Mouse (Mus musculus) CD8-positive naive resting alpha-beta T cell, adult 57 days (primary cell): ENCODE measurements around the gene Ap1m2. TPM values are rescaled to one million over a fixed set of nuclear protein-coding genes. Genes with fewer than 3 reads are reported as not detected.

Source experiments
- total RNA-seq: library from RNA; stranded (reverse); gene quantifications from one replicate; pipeline ENCODE4 v1.2.4, GENCODE M21; 2023

The Ap1m2 gene
- total RNA-seq, result 4.0 TPM

DNA sequence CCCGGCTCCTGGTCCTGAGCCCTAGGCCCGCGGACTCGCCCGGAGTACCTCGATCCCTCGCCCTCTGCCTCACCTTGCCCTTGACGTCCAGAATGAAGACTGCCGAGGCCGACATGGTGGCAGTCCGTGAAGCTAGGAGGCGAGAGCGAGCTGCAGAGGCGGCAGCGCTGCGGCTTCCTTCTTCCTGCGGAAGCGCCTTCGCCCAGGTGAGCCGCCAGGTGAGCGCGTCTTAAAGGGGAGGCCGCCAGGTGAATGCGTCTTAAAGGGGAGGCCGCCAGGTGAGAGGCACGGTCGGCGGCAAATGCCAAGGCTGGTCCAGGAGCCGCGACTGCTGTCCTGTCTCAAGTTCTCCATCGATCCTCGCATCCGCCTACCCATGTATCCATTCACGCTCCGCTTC, at the start of gene Ap1m2:
TSS of gene Ap1m2 (minus strand) at position 204 of the 400 bp plus-strand sequence.

GRCm38 (mm10) chr9:21320619-21321512, 8.7 kb upstream of the Ap1m2 start, which contains the start of gene Slc44a2:
Gene Slc44a2 (plus strand): TSS chr9:21320698.

GRCm38 (mm10) chr9:21291022-21291787, 20.9 kb downstream of the Ap1m2 start, which contains the start of gene Cdkn2d:
Gene Cdkn2d (minus strand): TSS chr9:21291407.

DNA sequence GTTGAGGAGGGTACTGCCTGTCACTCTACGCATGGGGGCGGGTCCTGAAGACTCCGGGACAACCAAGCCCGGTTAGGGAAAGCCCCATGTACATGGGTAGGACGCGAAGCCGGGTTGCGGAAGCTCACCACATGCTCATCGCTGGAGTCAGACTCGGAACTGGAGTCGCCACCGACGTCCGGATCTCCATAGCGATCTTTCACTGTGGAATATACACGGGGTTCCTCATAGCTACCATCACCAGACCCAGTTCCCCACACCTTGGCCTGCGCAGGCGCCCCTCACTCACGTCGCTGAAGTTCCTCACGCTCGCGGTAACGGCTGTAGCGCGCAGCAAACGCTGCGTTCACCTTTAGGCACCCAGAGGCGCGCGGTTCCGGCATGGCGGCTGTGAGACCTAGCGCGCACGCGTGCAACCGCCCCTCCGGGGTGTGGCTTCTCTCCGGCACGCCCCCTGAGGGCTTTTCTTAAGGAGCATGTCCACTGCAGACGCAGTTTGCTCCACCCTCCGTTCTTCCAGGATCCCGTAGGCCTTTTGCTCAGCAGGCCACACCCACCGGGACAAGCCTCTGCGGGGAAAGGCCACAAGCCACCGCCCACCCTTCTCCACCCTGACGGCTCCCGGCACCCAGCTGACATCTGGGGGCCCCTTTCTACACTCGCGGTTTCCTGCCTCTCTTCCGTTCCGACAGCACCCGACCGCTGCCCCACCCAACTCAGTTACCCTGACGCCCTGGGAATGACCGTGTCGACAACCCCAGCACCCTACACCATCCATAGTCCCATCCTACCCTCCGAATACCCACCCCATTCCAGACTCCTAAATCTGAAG, 24.4 kb downstream of the Ap1m2 start, which contains the start of gene Kri1:
TSS of gene Kri1 (minus strand) at position 399 of the 832 bp plus-strand sequence.

DNA sequence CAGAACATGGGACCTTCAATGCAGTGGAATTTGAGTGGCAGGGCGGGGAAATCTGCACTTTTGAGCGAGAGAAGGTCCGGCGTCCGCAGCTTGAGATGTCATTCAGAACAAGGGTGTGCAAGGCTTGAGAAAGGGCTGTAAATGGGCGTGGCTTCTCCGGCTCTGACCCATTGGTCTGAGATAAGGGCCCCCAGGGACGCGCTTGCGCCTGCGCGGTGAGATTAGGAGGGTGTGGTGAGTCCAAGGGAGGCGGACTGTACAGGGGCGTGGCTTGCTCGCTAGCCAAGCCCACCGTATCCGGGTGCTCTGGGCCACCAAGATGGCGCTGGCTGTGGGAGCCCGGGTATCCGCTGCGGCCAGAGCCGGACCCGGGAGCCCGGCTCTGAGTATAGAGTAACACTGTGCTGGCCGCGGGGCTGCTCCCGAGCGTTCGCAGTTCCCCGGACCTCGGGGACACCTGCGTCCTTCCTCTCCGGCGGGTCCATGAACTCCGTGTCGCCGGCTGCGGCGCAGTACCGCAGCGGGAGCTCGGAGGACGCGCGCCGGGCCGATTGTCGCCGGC, 47.1 kb downstream of the Ap1m2 start, which contains the start of gene Atg4d:
TSS of gene Atg4d (plus strand) at position 294 of the 562 bp plus-strand sequence.

GRCm38 (mm10) chr9:21248326-21248725, 63.8 kb downstream of the Ap1m2 start, which contains the start of gene S1pr5:
Gene S1pr5 (minus strand): TSS chr9:21248443.

Other genes starting within 250 kb of the Ap1m2 start
- not detected for gene Zglp1, start 245.2 kb downstream of the Ap1m2 start, total RNA-seq
- 1.7 TPM for gene Gm49373, start 239.2 kb downstream of the Ap1m2 start, total RNA-seq
- gene Fdx1l, start 238.7 kb downstream of the Ap1m2 start, total RNA-seq, result 25.2 TPM
- gene Gm38431, start 220.3 kb downstream of the Ap1m2 start, total RNA-seq, result 12.2 TPM
- 107 TPM for gene Raver1, start 220.3 kb downstream of the Ap1m2 start, total RNA-seq
- 48.3 TPM for gene Tyk2, start 181.1 kb downstream of the Ap1m2 start, total RNA-seq
- gene Cdc37, start 162.4 kb downstream of the Ap1m2 start, total RNA-seq, result 131 TPM
- 0.92 TPM for gene Pde4a, start 146.6 kb downstream of the Ap1m2 start, total RNA-seq
- gene Keap1, start 73.0 kb downstream of the Ap1m2 start, total RNA-seq, result 37.0 TPM
- gene S1pr5, start 63.9 kb downstream of the Ap1m2 start, total RNA-seq, result not detected
- 56.6 TPM for gene Atg4d, start 47.0 kb downstream of the Ap1m2 start, total RNA-seq
- gene Kri1, start 24.4 kb downstream of the Ap1m2 start, total RNA-seq, result 126 TPM
- gene Cdkn2d, start 20.9 kb downstream of the Ap1m2 start, total RNA-seq, result 54.8 TPM
- gene Slc44a2, start 8.4 kb upstream of the Ap1m2 start, total RNA-seq, result 390 TPM
- gene Ilf3, start 55.5 kb upstream of the Ap1m2 start, total RNA-seq, result 101 TPM
- 79.3 TPM for gene Qtrt1, start 99.5 kb upstream of the Ap1m2 start, total RNA-seq
- gene Dnm2, start 112.6 kb upstream of the Ap1m2 start, total RNA-seq, result 352 TPM
- gene Tmed1, start 197.9 kb upstream of the Ap1m2 start, total RNA-seq, result 3.1 TPM
- gene AB124611, start 213.8 kb upstream of the Ap1m2 start, total RNA-seq, result 98.0 TPM
- gene Carm1, start 234.6 kb upstream of the Ap1m2 start, total RNA-seq, result 73.5 TPM